Mouse (Mus musculus): ENCODE measurements around the gene Sdhaf4. TPM values are rescaled to one million over a fixed set of nuclear protein-coding genes. Genes with fewer than 3 reads are reported as not detected.

The Sdhaf4 gene
- polyA plus RNA-seq (2015; fragmentation: Nextera tagmentation; extraction: Ambion mirVana) = 88.9 and 94.3 TPM in 2 replicates

DNA sequence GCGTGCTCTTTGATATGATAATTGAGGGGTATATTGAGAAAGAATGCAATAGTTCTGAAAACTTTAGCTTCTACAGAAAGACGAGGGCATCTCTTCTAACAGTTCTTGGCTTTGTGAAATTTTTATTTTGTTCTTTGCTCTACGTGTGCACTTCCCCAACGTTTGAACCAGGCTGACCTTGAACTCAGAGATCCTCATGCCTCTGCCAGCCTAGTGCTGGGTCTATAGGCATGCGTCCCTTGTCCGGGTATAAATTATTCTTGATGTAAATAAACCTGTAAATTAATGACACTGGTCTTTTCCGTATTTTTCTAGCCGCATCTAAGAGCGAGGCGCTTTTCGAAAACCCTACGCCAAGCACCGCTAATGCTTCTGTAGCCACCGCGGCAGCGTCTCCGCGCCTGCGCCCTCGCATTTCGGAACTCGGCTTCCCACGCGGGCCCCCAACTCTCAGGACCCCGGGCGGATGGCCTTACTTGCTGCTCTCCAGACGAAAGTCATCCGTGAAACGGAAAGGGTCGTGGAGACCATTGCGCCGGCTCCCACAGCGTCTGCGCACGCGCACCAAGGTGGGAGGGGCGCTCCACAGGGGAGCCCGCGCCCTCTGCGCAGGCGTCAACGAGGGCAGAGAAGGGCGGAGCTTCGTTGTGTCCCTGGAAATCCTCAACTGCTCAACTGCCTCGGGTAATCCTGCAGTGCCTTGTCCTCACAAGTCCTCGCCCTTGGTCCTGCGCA lies at the start of gene Sdhaf4:
Gene Sdhaf4, minus strand, starts transcription at position 587 of the 735 bp plus-strand sequence.
- Histone ChIP-seq H3K4me3 (replicated peaks; ENCODE audit: low read length) (peak within 1 kb of the TSS; percentile 74), H3K9ac (replicated peaks; ENCODE audit: low read depth, low read length) (peak within 1 kb of the TSS; percentile 90), H3K27me3 (replicated peaks; ENCODE audit: control insufficient read depth, insufficient read depth, low read length) (no peaks in the 10 kb centered on the region), H3K27ac (ENCODE audit: low read length) (peak within 1 kb of the TSS; percentile 89), H3K4me2 (ENCODE audit: low read length) (peak within 1 kb of the TSS; percentile 75), H3K9me3 (ENCODE audit: control insufficient read depth, low read length) (no peaks in the 10 kb centered on the region), H3K36me3 (ENCODE audit: control insufficient read depth, insufficient read depth) (no peaks in the 10 kb centered on the region), H3K4me1 (replicated peaks; ENCODE audit: control insufficient read depth, insufficient read depth, low read length) (peaks cover 4% of the 10 kb centered on the region; the same call in 1 of the 2 replicates)
- peak; percentile 98 for ATAC-seq
- WGBS = under 1% methylated on average over 45 of the region's 47 CpGs

GRCm38 (mm10) chr1:24046730-24047510 lies 41.5 kb upstream of the Sdhaf4 start:
- Histone ChIP-seq H3K4me1 (replicated peaks; ENCODE audit: control insufficient read depth, insufficient read depth, low read length) (no peaks in the 10 kb centered on the region), H3K27me3 (replicated peaks; ENCODE audit: control insufficient read depth, insufficient read depth, low read length) (no peaks in the 10 kb centered on the region), H3K9me3 (ENCODE audit: control insufficient read depth, low read length) (no peaks in the 10 kb centered on the region), H3K36me3 (ENCODE audit: control insufficient read depth, insufficient read depth) (no peaks in the 10 kb centered on the region; the same call in 1 of the 2 replicates), H3K4me3 (replicated peaks; ENCODE audit: low read length) (no peak overlapping the region), H3K27ac (ENCODE audit: low read length) (no peak overlapping the region), H3K9ac (replicated peaks; ENCODE audit: low read depth, low read length) (no peak overlapping the region), H3K4me2 (ENCODE audit: low read length) (no peak overlapping the region)
- 72% methylated on average over 6 of the region's 6 CpGs for WGBS
- no peak for ATAC-seq

DNA sequence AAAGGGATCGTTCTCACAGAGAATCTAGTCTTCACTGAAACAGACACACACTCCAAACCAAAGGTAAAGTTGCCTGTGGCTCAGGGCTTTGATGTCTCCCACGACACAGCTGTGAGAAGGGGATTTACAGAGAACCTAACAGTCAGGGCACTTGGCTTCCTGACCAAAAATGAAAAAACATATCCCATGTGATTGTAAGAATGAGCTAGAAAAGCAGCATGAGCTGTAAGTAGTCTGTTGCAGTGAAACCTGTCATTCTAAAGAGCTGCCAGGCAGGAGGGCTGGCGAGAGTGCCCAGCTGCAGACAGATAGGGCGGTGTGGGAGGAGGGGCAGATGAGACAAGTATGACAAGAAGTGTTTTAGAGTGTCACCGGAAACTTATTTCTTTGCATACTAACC lies 40.2 kb upstream of the Sdhaf4 start:
- Histone ChIP-seq H3K36me3 (ENCODE audit: control insufficient read depth, insufficient read depth) (no peaks in the 10 kb centered on the region; the same call in 1 of the 2 replicates), H3K9ac (replicated peaks; ENCODE audit: low read depth, low read length) (no peak overlapping the region), H3K27ac (ENCODE audit: low read length) (no peak overlapping the region), H3K27me3 (replicated peaks; ENCODE audit: control insufficient read depth, insufficient read depth, low read length) (no peaks in the 10 kb centered on the region), H3K4me3 (replicated peaks; ENCODE audit: low read length) (no peak overlapping the region), H3K9me3 (ENCODE audit: control insufficient read depth, low read length) (no peaks in the 10 kb centered on the region), H3K4me2 (ENCODE audit: low read length) (no peak overlapping the region), H3K4me1 (replicated peaks; ENCODE audit: control insufficient read depth, insufficient read depth, low read length) (no peaks in the 10 kb centered on the region)
- 71% methylated on average over 5 of the region's 5 CpGs for WGBS
- ATAC-seq = no peak

DNA sequence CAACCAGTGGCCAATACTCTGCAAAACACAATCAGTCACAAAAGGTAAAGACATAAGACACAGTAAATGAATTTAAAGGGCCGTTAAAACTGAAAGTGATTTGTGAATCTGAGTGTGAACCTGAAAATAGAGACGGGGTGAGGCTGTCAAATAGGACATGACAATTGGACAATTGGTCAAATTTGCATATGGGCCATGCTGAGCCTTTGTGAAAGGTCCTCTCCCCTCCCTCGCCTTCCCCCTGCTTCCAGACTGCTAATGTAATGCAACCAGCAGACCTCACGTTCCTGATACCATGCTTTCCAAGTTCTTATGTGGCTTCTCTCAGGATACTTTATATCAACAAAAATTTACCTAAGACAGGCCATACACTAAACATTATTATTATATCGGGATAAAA lies 37.6 kb upstream of the Sdhaf4 start:
- no peak overlapping the region for H3K4me3 ChIP-seq (replicated peaks; ENCODE audit: low read length)
- no peak for ATAC-seq
- H3K4me1 ChIP-seq (replicated peaks; ENCODE audit: control insufficient read depth, insufficient read depth, low read length) = no peaks in the 10 kb centered on the region
- H3K27ac ChIP-seq (ENCODE audit: low read length) = no peak overlapping the region
- WGBS = 31% methylated on average over 5 of the region's 5 CpGs
- H3K4me2 ChIP-seq (ENCODE audit: low read length) = no peak overlapping the region
- H3K9me3 ChIP-seq (ENCODE audit: control insufficient read depth, low read length) = no peaks in the 10 kb centered on the region
- no peaks in the 10 kb centered on the region for H3K36me3 ChIP-seq (ENCODE audit: control insufficient read depth, insufficient read depth)
- H3K27me3 ChIP-seq (replicated peaks; ENCODE audit: control insufficient read depth, insufficient read depth, low read length) = no peaks in the 10 kb centered on the region
- no peak overlapping the region for H3K9ac ChIP-seq (replicated peaks; ENCODE audit: low read depth, low read length)

DNA sequence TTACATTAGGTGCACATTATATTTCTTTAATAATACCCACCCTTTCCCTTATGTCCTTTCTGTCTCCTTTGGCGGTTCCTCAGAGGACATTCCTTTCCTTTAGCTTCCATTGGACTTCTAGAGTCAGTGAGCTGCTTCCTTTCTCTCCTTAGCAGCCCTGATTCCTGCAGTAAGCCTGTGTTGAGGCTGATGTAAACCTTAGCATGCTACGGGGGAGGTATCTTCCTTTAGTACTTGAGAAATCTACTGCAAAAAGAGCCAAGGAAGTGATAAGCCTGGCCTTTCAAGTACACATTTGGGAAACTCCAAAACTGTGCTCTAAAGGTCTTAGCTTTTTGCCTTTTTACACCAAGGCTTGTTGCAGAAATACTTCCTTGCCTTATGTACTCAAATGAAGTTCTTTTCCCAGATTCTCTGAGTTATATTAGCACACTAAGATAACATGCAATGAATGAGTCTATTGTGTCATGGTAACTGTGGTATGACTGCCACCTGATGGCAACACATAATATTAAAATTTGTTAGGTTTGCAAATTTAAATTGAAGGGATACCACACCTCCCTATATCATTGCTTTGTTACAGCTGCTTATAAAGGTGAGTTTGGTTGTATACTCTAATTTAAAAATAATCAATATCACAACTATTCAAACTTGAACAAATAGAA lies 28.4 kb upstream of the Sdhaf4 start:
- no peaks in the 10 kb centered on the region for H3K9me3 ChIP-seq (ENCODE audit: control insufficient read depth, low read length)
- WGBS = 91% methylated on average over 2 of the region's 2 CpGs
- no peaks in the 10 kb centered on the region for H3K27me3 ChIP-seq (replicated peaks; ENCODE audit: control insufficient read depth, insufficient read depth, low read length)
- H3K27ac ChIP-seq (ENCODE audit: low read length) = no peak overlapping the region
- no peak overlapping the region for H3K4me2 ChIP-seq (ENCODE audit: low read length)
- H3K9ac ChIP-seq (replicated peaks; ENCODE audit: low read depth, low read length) = no peak overlapping the region
- H3K36me3 ChIP-seq (ENCODE audit: control insufficient read depth, insufficient read depth) = peaks cover 2% of the 10 kb centered on the region
- no peaks in the 10 kb centered on the region for H3K4me1 ChIP-seq (replicated peaks; ENCODE audit: control insufficient read depth, insufficient read depth, low read length)
- ATAC-seq = peak; percentile 65
- no peak overlapping the region for H3K4me3 ChIP-seq (replicated peaks; ENCODE audit: low read length)

DNA sequence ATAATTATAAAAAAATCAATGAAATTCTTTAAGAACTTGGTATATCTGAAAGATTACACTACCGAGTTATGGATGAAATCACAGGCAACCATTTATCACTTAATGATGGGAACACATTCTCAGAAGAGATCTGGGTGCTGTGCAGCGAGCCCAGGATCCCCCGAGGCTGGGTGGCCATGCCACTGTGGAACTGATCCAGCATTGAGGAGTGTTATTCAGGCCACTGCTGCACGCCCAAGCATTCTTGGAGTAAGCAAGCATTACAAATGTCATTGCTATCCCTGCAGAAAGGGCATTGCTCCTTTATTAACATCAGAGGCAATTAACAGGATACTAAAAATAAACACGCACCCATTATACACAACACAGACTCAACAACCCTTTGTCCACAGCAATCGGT lies 5.4 kb upstream of the Sdhaf4 start:
- Histone ChIP-seq H3K4me2 (ENCODE audit: low read length) (no peak overlapping the region), H3K4me1 (replicated peaks; ENCODE audit: control insufficient read depth, insufficient read depth, low read length) (no peaks in the 10 kb centered on the region), H3K27me3 (replicated peaks; ENCODE audit: control insufficient read depth, insufficient read depth, low read length) (no peaks in the 10 kb centered on the region), H3K4me3 (replicated peaks; ENCODE audit: low read length) (no peak overlapping the region), H3K9ac (replicated peaks; ENCODE audit: low read depth, low read length) (no peak overlapping the region), H3K36me3 (ENCODE audit: control insufficient read depth, insufficient read depth) (0 out of 2 replicates have a peak, but pooled peaks cover 6% of the 10 kb centered on the region), H3K27ac (ENCODE audit: low read length) (no peak overlapping the region), H3K9me3 (ENCODE audit: control insufficient read depth, low read length) (no peaks in the 10 kb centered on the region)
- 76% methylated on average over 6 of the region's 6 CpGs for WGBS
- ATAC-seq = no peak

GRCm38 (mm10) chr1:24010016-24010415 lies 4.6 kb upstream of the Sdhaf4 start:
- Histone ChIP-seq H3K9me3 (ENCODE audit: control insufficient read depth, low read length) (no peaks in the 10 kb centered on the region), H3K4me2 (ENCODE audit: low read length) (no peak overlapping the region), H3K27ac (ENCODE audit: low read length) (no peak overlapping the region), H3K27me3 (replicated peaks; ENCODE audit: control insufficient read depth, insufficient read depth, low read length) (no peaks in the 10 kb centered on the region), H3K4me3 (replicated peaks; ENCODE audit: low read length) (no peak overlapping the region), H3K36me3 (ENCODE audit: control insufficient read depth, insufficient read depth) (0 out of 2 replicates have a peak, but pooled peaks cover 6% of the 10 kb centered on the region), H3K4me1 (replicated peaks; ENCODE audit: control insufficient read depth, insufficient read depth, low read length) (no peaks in the 10 kb centered on the region), H3K9ac (replicated peaks; ENCODE audit: low read depth, low read length) (no peak overlapping the region)
- ATAC-seq = no peak
- 93% methylated on average over 6 of the region's 6 CpGs for WGBS

DNA sequence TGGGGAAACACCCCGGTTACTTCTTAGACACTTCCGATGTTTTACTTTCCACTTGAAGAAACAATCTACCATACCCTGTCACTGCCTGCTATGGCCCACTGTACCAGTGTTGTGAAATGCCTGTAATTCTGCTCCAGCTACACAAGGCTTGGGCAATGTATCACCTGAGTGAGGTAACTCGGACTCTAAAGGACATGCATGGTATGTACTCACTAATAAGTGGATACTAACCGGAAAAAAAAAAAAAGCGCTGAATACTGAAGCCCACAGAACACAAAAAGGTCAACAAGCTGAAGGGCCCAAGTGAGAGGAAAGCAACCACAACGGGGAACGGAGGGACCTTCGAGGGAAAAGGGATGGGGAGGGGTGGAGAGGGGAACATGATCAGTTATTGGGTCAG lies 2.2 kb upstream of the Sdhaf4 start:
- H3K4me2 ChIP-seq (ENCODE audit: low read length) = no peak overlapping the region
- H3K9me3 ChIP-seq (ENCODE audit: control insufficient read depth, low read length) = no peaks in the 10 kb centered on the region
- no peak overlapping the region for H3K4me3 ChIP-seq (replicated peaks; ENCODE audit: low read length)
- no peak overlapping the region for H3K27ac ChIP-seq (ENCODE audit: low read length)
- H3K27me3 ChIP-seq (replicated peaks; ENCODE audit: control insufficient read depth, insufficient read depth, low read length) = no peaks in the 10 kb centered on the region
- ATAC-seq = no peak
- 0 out of 2 replicates have a peak, but pooled peaks cover 2% of the 10 kb centered on the region for H3K36me3 ChIP-seq (ENCODE audit: control insufficient read depth, insufficient read depth)
- H3K4me1 ChIP-seq (replicated peaks; ENCODE audit: control insufficient read depth, insufficient read depth, low read length) = peaks cover 4% of the 10 kb centered on the region; the same call in 1 of the 2 replicates
- 91% methylated on average over 8 of the region's 8 CpGs for WGBS
- no peak overlapping the region for H3K9ac ChIP-seq (replicated peaks; ENCODE audit: low read depth, low read length)

DNA sequence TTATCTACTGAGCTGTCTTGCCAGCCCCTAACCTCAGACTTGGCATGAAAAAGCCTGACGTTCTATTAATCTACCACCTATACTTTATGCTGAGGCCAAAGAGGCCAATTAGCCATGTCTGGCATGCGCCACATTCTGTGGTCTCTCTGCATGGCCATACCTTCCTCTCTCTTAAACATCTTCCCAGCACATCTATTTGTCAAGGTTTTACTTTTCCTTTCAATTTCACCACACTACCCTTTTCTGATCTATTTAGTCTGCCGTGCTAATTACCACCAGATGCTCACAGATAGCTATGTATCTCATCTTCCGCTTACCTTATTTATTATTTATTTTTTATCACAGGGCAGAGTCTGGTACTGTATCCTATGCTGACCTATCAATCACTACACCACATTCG lies 6.1 kb downstream of the Sdhaf4 start:
- WGBS = 95% methylated on average over 5 of the region's 5 CpGs
- H3K4me3 ChIP-seq (replicated peaks; ENCODE audit: low read length) = no peak overlapping the region
- no peak overlapping the region for H3K9ac ChIP-seq (replicated peaks; ENCODE audit: low read depth, low read length)
- no peak overlapping the region for H3K4me2 ChIP-seq (ENCODE audit: low read length)
- no peaks in the 10 kb centered on the region for H3K36me3 ChIP-seq (ENCODE audit: control insufficient read depth, insufficient read depth)
- no peaks in the 10 kb centered on the region for H3K9me3 ChIP-seq (ENCODE audit: control insufficient read depth, low read length)
- ATAC-seq = no peak
- peaks cover under 1% of the 10 kb centered on the region; the same call in 1 of the 2 replicates for H3K4me1 ChIP-seq (replicated peaks; ENCODE audit: control insufficient read depth, insufficient read depth, low read length)
- no peak overlapping the region for H3K27ac ChIP-seq (ENCODE audit: low read length)
- no peaks in the 10 kb centered on the region for H3K27me3 ChIP-seq (replicated peaks; ENCODE audit: control insufficient read depth, insufficient read depth, low read length)
